Mouse (Mus musculus) heart, adult 2 months (tissue): ENCODE results near the gene Mef2a.

Source experiments
- CTCF ChIP-seq: fragments of 200-600 bp; IDR thresholded peaks from 2 replicates; pipeline ENCODE4 v1.8.1; 2022; ENCODE audit warnings: antibody characterized with exemption, mild to moderate bottlenecking, moderate library complexity
- EP300 ChIP-seq: fragments of 200-500 bp; IDR thresholded peaks from 2 replicates; pipeline ENCODE4 v1.6.1; 2011; ENCODE audit warnings: low read depth, low read length, control low read depth; ENCODE audit not compliant: insufficient read depth
- POLR2A ChIP-seq: fragments of 200-500 bp; IDR thresholded peaks from 2 replicates; pipeline ENCODE4 v1.6.1; 2011; ENCODE audit warnings: mild to moderate bottlenecking, low read depth, low read length, control low read depth; ENCODE audit not compliant: insufficient read depth

DNA sequence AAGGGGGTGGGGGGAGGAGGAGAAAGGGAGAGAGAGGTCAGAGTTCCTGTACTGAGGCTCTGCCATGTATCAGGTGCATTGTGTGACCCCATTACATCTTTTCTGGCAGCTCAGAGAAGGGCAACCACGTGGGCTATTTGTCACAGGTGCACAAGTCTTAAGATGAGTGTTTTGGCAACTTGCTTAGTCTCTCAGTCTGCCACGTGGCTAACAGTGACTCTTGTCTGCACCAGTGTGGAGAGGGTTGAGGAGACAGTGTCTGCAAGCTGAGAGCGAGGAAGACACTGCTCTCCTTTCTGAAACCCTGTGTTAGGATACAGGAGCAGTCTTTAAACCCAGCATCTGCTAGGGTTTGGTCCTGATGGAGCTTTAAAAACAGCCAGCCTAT is 48.4 kb upstream of the Mef2a start:
- TF ChIP-seq POLR2A (no peak), CTCF (no peak), EP300 (0 out of 2 replicates have a peak, but pooled peaks have one; percentile 12)
